Mouse (Mus musculus): ENCODE measurements around the gene Palmd. TPM values are rescaled to one million over a fixed set of nuclear protein-coding genes. Genes with fewer than 3 reads are reported as not detected.

The Palmd gene
- 0.69 and 0.83 TPM in 2 replicates for polyA plus RNA-seq (2012; rRNA removed)

GRCm38 (mm10) chr3:116968540-116968997 lies at the start of gene Palmd:
TSS of gene Palmd (minus strand) at chr3:116968987.

GRCm38 (mm10) chr3:116967967-116968366 lies 820 bp downstream of the Palmd start, which contains the start of gene 4930455H04Rik:
TSS of gene 4930455H04Rik (plus strand) at chr3:116968267.

Other genes with a start within 250 kb of the Palmd start
- gene Agl, start 160.8 kb downstream of the Palmd start, polyA plus RNA-seq (2012; rRNA removed) = 5.9 and 6.3 TPM in 2 replicates
- gene Frrs1, start 109.5 kb downstream of the Palmd start, polyA plus RNA-seq (2012; rRNA removed) = 25.6 and 41.6 TPM in 2 replicates
- gene 4930455H04Rik, start 720 bp downstream of the Palmd start, polyA plus RNA-seq (2012; rRNA removed) = not detected in 2 replicates